Mouse (Mus musculus) brain, embryonic 14.5 days (tissue): ENCODE results near the gene D930048N14Rik.

Source experiments
- CTCF ChIP-seq: fragments of 200-500 bp; IDR thresholded peaks from 2 replicates; pipeline ENCODE4 v1.5.1; 2012; ENCODE audit warnings: inconsistent platforms, mild to moderate bottlenecking, moderate library complexity, borderline replicate concordance; ENCODE audit not compliant: insufficient read depth, insufficient read length; ENCODE audit errors: extremely low read depth
- POLR2A ChIP-seq: fragments of 200-500 bp; IDR thresholded peaks from 2 replicates; pipeline ENCODE4 v1.6.1; 2012; ENCODE audit warnings: mild to moderate bottlenecking, inconsistent platforms, borderline replicate concordance; ENCODE audit not compliant: poor library complexity, insufficient read depth, insufficient read length, severe bottlenecking; ENCODE audit errors: extremely low read depth

- TF ChIP-seq CTCF (no peak), POLR2A (no peak)
Measured at GRCm38 (mm10) chr11:51658291-51658690, 7.5 kb downstream of the D930048N14Rik start.
